Mouse (Mus musculus): Measurements from ENCODE around the gene Rbm42. TPM values are rescaled to one million over a fixed set of nuclear protein-coding genes. Genes with fewer than 3 reads are reported as not detected.

Rbm42 gene
- total RNA-seq, 2 experiments from 2014 or later = 49.1 to 53.1 TPM

DNA sequence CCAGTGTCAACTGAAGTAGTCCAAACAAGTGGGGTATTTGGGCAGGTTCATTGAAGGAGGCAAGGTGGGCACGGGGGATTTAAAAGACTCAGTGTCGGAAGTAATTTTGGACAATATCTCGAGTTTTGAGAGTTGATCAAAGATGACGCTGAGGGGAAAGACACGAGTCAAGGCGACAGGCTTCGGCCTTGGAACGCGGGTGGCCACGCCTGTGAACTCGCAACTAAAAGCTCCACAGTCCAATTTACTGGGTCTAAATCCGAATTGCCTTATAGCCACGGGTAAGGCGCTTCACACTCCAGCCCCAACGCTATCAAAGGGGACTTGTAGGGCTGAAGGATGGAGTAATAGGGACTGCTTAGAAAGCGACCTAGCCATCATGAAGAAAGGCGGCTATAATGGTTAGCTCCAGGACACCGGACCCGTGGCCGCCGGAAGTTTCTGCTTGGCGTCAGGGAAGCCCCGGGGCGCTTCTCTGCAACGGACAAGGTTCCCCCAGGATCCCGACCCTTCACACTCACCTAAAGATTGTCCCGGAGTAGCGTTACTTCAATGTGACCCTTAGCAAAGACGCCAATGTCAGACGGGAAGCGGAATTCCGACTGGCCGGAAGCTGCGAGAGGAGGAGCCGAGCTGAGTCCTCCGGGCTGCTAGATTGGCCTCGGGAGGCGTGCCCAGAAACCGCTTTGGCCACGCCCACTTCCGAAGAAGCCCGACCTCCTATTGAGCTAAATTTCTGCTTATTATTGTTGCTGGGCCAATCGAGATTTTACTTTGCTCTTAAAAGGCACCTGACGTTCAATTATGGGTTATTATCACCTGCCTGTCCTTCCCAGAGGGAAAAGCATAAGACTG is 24.4 kb downstream of the Rbm42 start, which contains the start of gene Cox6b1:
Gene Cox6b1 (minus strand): TSS at position 622 of the 855 bp plus-strand sequence.
- intact Hi-C loops (cut with DNase I) = no loop called here
- peak; percentile 90 to 91 for DNase-seq

DNA sequence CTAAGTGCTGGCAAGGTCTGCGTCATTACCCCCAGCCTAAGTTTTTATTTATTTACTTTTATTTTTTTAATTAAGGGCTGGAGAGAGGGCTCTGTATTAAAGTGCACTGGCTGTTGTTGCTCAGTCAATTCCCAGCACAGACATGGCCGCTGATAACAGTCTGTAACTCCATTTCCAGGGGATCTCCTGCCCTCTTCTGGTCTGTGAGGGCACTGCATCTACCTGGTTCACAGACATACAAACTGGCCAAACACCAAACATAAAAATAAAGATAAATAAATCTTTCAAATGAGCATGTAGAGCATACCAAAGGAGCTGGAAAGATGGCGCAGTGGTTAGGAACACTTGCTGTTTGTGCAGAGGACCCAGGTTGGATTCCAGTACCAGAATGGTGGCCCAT is 30.9 kb downstream of the Rbm42 start:
- intact Hi-C loops (cut with DNase I) = no loop called here
- DNase-seq = peak; percentile 16 to 41

DNA sequence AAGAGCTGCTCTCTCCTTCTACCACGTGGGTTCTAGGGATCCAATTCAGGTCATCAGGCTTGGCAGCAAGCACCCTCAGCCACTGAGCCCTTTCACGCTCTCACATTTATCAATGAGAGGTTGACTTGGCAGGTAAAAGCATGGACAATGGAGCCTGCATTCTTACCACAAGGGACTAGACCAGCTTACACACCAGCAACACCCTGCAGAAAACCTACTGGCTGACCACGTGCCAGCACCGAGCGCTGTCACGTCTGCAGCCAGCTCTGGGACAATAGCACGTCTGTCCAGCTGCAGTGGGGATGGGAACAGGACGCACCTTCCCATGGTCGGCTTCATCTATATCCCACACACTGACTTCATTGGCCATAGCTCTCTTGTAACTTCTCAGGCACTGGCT is 31.5 kb downstream of the Rbm42 start:
- intact Hi-C loops (cut with DNase I) = no loop called here
- DNase-seq = no peak

DNA sequence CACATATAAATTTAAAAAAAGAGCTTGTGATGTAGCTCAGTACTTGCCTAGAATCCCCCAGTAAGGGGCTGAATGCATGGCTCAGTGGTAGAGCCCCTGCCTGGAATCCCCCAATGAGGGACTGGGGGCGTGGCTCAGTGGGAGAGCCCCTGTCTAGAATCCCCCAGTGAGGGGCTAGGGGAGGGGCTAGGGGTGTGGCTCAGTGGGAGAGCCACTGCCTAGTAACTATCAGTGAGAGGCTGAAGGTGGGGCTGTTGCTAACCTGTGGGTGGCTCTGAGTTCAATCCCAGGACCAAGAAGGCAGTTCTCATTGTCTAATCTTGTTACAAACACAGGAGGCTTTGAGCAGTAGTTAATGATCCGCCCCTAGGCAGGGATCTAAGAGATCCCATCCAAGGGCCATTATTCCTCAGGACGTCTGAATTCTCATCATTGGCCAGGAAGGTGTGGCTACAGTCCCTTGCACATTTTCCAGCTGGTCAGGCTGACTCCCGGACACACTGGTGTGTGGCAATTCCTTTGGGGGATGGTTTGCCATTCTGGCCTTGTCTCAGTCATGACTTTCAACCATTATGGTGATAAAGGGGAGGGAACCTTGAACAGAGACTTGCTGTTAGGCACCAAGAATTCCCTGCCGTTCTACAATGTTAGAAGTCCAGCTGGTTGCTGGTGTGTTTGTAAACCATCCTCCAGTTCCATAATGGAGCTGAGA is 34.9 kb downstream of the Rbm42 start:
- DNase-seq = no peak
- intact Hi-C loops (cut with DNase I) = no loop called here

DNA sequence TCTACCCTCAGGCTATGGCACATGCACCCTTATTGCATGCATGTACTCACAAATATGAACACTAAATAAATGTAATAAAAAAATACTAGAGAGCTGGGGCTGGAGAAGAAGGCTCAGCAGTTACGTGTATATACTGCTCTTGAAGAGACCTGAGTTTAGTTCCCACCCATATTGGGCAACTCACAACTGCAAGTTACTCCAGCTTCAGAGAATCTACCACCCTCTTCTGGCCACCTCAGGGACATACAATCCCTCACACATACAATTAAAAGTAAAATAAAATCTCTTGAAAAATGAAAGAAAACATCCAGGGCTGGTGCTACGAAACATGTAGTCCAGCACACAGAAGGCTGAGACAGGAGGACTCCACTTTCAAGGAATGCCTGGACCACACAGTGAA is 35.7 kb downstream of the Rbm42 start:
- intact Hi-C loops (cut with DNase I) = no loop called here
- DNase-seq = no peak

DNA sequence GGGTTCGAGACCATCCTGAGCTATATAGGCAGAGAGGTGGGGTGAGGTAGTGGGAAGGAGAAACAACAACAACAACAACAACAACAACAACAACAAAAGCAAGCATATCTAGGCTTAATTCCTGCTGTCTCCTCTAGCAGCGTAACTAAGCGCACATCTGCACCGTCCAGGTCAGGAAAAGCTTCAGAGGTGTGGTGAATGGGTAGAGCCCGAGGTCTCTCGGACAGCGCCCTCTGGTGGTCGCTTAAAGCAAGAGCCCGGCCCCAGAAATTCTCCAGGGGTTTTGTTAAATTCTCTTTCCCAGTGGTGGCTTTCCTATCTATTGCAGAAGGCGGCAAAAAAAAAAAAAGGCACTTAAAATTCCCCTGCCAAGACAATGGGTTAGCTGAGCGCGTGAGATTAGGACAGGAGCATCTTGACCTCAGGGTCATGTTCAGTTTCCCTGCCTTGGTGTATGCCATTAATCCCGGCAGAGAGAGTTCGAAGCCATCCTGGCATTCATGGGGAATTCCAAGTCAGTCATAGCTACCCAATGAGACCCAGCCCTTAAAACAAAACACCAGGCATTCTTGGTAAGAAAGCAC is 36.5 kb downstream of the Rbm42 start:
- intact Hi-C loops (cut with DNase I) = loop anchor here (1.0 kb wide), 1 partner anchor 23 kb away; no protein-coding TSS in a partner anchor
- peak; percentile 54 to 77 for DNase-seq

DNA sequence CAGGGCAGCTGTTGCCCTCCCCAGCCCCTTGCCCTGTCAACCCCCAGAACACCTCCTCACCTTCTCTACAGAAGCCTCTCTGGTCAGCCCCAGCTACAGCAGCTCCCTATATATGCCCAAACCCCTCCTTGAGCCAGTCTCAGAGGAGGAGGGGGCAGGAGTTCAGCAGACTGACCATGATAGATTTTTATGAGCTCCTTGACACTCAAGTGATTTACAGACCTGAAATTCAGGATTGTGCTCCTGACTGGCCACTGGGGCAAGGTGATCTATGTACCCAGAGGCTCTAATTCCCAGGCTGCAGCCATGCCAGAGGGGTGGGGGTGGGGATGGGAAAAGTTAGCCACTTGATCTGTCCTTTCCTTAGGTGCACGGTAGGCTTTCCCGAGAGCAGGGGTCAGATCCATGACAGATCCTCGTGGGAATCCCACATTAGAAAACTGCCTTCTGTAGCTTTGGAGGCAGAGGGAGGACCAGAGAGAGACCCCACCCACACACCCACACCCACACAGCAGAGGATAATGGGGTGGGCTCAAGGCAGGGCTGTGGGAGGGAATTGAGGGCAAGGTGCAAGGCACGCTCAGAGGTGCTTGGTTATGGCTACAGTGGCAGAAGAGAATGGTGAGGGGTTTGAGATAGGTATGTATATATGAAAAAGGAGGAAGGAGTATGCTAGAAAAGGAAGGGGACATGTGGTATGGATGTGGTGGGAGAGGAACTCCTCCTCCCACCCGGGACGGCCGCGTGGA is 37.3 kb downstream of the Rbm42 start, which contains the start of gene Upk1a:
Gene Upk1a (minus strand): TSS at position 194 of the 749 bp plus-strand sequence.
- no peak for DNase-seq
- intact Hi-C loops (cut with DNase I) = loop anchor here (1.0 kb wide), 1 partner anchor 23 kb away; no protein-coding TSS in a partner anchor

DNA sequence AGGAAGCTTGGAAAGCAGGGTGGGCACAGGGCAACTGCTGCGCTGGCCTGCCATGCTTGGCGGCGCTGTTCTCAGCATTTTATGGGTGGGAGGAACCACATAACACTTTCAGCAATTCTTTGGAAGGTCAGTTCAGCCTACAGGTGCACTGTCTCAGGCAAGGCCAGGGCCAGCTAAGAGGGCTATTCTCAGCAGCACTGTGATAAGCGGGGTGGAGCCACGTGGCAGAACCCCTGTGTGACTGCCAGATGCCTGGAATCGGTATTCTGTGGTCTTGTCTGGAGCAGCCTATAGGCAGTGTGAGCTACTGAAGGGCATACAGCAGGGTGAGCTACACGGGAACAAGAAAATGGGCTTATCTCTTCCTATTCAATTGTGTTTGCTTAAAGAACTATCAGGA is 40.1 kb downstream of the Rbm42 start:
- DNase-seq = peak; percentile 38 to 61
- intact Hi-C loops (cut with DNase I) = no loop called here

DNA sequence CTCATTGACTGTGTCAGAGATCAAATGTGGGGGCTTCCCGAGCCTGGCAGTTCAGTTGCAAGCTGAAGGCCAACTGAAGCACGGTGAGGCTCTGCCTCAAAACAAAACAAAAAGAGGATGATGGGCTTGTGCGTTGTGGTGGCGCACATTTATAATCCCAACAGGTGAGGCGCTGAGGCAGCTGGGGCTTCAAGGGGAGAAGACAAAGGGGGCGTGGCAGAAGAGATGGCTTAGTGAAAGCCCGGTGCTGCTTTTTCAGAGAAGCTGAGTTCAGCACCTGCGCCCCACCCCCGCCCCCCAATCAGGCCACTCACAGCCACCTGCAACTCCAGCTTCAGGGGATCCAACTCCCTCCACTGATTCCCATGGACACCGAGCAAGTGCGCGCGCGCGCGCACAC is 41.6 kb downstream of the Rbm42 start:
- intact Hi-C loops (cut with DNase I) = loop anchor here (1.0 to 10.0 kb wide), 2 partner anchors 19 to 234 kb away; no protein-coding TSS in a partner anchor
- DNase-seq = no peak

DNA sequence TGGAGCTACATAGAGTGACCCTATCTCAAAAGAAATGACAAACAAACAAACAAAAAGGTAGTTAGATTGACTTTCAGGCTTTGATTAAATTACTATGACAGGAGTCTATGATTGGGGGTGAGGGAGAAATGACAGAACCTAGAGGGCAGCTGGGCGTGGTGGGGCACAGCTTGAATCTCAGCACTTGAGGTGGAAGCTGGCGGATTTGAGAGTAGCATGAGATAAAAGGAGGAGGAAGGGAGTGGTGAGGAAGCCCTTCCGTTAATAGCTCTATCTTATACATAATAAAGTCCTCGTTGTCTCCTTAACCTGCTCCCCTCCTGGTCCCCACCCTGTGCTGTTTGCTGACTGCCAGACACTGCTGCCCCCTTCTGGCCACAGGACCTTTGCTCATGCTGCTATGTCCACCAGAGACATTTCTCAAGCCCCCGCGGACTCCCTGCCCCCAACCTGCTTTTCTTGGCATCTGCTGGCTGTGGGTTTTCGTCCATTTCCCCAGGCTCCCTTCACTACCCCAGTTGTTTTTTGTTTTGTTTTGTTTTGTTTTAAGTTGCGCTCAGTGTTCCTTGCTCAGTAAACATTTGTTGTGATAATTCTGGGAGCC is 42.3 kb downstream of the Rbm42 start:
- intact Hi-C loops (cut with DNase I) = loop anchor here (1.0 to 10.0 kb wide), 2 partner anchors 19 to 233 kb away; no protein-coding TSS in a partner anchor
- peak; percentile 62 to 72 for DNase-seq

DNA sequence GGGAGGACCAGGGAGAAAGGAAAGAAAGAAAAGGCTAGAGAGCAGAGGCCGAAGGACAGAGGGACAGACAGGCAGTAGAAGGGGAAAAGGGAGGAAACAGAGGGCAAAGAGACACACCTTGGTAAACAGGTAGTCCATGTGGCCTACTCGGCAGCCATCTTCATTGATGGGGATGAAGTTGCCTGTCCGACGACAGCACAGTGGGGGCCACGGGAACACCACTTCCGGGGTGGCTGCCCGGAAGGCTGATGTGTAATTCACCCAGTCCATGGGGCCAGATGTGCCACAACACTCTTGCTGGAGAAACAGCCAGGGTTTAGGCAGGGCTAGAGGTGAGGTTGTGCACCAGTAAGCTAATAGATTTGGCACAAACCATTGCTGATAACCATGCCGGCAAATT is 45.2 kb downstream of the Rbm42 start:
- DNase-seq = no peak
- intact Hi-C loops (cut with DNase I) = loop anchor here (10.0 kb wide), 1 partner anchor 230 kb away; no protein-coding TSS in a partner anchor

DNA sequence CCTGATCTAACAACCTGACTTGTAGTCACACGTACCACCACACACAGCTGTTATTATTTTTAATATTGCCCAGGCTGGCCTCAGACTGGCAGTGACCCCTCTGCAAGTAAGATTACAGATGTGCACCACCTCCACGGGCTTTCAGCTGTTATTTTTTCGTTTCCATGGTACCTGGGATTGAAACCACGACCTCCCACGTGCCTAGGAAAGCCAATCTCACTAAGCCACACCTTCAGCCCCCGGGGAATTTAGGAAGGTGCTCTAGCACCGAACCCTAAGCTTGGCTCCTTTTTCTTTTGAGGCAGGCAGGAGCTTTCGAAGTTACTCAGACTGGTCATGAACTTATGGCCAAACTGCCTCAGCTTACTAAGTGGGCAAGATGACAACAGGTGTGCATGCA is 45.7 kb downstream of the Rbm42 start:
- intact Hi-C loops (cut with DNase I) = loop anchor here (10.0 kb wide), 1 partner anchor 230 kb away; no protein-coding TSS in a partner anchor
- no peak for DNase-seq

DNA sequence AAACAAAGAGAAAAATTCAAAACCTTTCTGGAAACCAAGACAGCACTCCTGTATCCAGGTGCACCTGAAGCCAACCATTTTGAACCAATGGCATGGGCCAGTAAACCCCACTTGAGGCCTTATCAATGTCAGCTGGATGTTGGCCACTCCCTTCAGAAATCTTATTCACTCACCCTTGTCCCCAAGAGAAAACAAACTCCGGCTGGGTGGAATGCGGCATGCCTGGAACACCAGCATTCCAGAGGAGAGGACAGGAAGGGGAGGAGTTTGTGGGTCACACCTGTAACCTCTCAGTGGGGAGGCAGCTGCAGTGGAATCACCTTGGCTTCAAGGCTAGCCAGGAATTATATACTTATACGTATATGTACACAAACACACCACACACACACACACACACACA is 47.5 kb downstream of the Rbm42 start:
- intact Hi-C loops (cut with DNase I) = loop anchor here (10.0 kb wide), 1 partner anchor 228 kb away; no protein-coding TSS in a partner anchor
- no peak for DNase-seq

DNA sequence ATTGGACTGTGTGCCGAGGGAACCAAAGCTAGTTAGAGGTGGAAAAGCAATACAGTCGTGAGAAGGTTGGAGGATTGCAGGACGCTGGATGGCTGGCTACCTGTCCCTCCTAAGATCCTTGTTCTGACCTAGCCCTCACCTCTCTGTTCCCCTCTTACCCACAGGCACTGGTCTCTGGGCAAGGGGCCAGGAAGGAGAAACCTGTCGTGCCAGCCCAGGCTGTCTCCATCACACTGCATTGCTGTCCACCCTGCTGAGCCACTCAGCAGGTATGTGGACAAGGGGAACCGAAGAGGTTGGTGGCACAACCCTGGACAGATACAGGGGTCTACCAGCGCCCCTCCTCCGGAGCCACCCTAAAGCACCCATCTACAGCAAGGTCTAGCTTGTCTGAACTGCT is 49.5 kb downstream of the Rbm42 start:
- DNase-seq = no peak
- intact Hi-C loops (cut with DNase I) = loop anchor here (10.0 kb wide), 1 partner anchor 226 kb away; no protein-coding TSS in a partner anchor

DNA sequence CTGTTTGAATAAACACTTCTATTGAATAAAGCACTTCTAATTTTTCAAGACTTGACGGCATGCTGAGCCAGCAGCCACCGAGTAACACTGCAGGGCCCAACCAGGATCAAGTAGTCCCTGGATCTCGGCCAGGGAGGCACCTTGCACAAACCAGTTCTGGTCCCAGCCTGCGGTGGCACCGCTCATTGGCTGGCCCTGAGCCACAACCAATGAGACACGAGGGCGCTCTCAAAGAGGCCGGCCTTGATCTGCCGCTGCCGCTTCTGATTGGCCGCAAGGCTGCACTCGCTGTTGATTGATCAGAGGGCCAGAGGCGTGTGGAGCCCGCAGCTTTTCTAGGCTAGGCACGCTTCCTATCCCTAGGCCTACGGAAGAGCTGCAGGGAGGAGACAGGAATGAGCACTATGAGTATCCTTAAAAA is 50.2 kb downstream of the Rbm42 start:
- intact Hi-C loops (cut with DNase I) = loop anchor here (10.0 kb wide), 1 partner anchor 225 kb away; no protein-coding TSS in a partner anchor
- peak; percentile 80 to 89 for DNase-seq

DNA sequence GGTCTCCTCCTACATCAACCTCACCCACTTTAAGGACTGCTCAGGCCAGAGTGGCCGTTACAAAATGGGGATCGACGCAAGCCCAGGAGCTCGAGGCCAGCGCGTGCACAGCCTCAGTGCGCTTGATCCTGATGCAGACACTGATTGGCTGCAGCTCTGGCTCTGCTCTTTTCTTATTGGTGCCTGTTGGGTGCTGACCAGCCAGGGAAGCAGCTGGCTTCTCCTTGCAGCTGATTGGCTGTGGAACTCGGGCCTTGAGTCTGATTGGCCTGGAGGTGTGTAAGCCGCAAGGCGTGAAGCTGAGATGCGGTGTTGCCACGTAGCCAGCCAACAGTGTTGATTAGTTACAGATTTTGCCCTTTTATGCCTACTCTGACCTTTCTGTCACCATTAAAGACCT is 51.3 kb downstream of the Rbm42 start, which contains the start of gene Zbtb32:
Gene Zbtb32 (minus strand): TSS at position 124 of the 400 bp plus-strand sequence.
- no peak for DNase-seq
- intact Hi-C loops (cut with DNase I) = no loop called here

DNA sequence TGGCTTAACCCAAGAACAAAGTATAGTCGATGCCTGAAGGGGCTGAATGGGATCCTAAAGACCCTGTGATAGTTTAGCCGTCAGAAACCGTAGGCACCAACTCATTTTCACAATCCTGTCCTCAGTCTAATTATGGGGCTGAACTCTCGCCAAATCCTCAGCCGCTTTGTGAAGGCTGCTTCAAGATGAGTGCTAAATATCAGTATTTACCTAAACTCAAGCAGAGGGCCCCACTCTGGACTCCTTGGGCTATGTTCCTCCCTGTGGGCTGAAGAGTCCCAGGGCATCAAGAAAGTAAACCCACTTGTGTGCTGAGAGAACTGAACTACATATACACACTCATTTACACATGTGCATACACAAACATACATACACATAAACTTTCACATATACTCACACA is 53.3 kb downstream of the Rbm42 start:
- no peak for DNase-seq
- intact Hi-C loops (cut with DNase I) = no loop called here

DNA sequence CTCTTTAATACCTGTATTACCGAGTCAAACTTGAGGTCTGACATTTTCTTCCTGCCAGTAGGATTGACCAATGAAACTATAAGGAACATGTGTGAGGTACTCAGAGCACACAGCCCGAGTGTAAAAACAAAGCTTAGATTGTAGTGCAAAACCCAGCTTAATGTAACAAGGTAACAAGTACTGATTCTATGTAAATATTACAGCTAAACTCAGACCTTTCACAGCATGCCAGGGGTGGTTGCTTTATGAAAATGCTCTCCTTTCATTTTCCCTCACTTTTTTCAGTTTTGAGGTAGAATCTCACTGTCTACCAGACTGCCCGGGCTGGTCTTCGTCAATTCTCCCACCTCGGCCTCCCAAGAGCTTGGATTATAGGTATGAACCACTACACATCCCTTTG is 54.0 kb downstream of the Rbm42 start:
- DNase-seq = no peak
- intact Hi-C loops (cut with DNase I) = no loop called here

DNA sequence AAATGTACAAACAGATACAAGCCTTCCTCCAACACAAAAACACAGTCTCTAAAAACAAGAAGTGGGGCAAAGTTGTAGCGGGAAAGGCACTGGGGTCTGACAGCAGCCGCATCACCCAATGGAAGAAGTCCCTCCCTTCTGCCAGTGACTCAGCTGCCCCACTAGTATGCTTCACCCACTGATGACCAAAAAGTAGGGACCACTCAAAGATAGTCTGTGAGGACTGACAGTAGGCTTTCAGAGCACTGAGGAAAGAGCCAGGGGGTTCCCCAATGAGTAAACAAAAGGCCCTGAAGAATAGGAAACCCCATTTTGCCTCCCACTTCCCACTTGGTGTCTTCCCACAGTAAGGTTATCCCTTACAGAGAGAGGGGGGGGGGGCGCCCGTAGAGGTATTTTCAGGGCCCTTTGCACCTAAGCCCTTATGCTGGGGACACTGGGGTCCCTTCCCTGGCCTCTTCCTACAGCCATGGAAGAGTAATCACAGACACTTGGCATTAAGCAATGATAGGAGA is 55.5 kb downstream of the Rbm42 start:
- DNase-seq = no peak
- intact Hi-C loops (cut with DNase I) = no loop called here
